Mouse (Mus musculus): Measurements from ENCODE around the gene Olfr49.

The Olfr49 gene

GRCm38 (mm10) chr14:54284839-54285238 is at the start of gene Olfr49:
Gene Olfr49 (minus strand): TSS chr14:54284939.
- DNase-seq = no peak

GRCm38 (mm10) chr14:54333452-54334189 is 48.9 kb upstream of the Olfr49 start:
- DNase-seq = no peak

- DNase-seq = no peak
These were observed 47.7 kb upstream of the Olfr49 start for GRCm38 (mm10) chr14:54332176-54333074.

- DNase-seq = no peak
These were observed 46.4 kb upstream of the Olfr49 start for GRCm38 (mm10) chr14:54331178-54331577.

- no peak for DNase-seq
These were observed 44.5 kb upstream of the Olfr49 start for GRCm38 (mm10) chr14:54329201-54329600.

GRCm38 (mm10) chr14:54328548-54328947 is 43.8 kb upstream of the Olfr49 start:
- DNase-seq = no peak

- no peak for DNase-seq
These were observed 39.7 kb upstream of the Olfr49 start for GRCm38 (mm10) chr14:54324486-54324885.

GRCm38 (mm10) chr14:54321556-54322376 is 37.0 kb upstream of the Olfr49 start:
- DNase-seq = no peak

GRCm38 (mm10) chr14:54311763-54312162 is 27.0 kb upstream of the Olfr49 start:
- no peak for DNase-seq

- DNase-seq = no peak
These were observed 15.9 kb upstream of the Olfr49 start for GRCm38 (mm10) chr14:54300676-54301075.

GRCm38 (mm10) chr14:54300136-54300535 is 15.4 kb upstream of the Olfr49 start:
- DNase-seq = no peak

- DNase-seq = no peak
These were observed 8.3 kb downstream of the Olfr49 start for GRCm38 (mm10) chr14:54276446-54276845.

- no peak for DNase-seq
These were observed 12.0 kb downstream of the Olfr49 start for GRCm38 (mm10) chr14:54272696-54273095.

- no peak for DNase-seq
These were observed 12.6 kb downstream of the Olfr49 start for GRCm38 (mm10) chr14:54271976-54272606.

GRCm38 (mm10) chr14:54270413-54270812 is 14.3 kb downstream of the Olfr49 start:
- no peak for DNase-seq

GRCm38 (mm10) chr14:54269566-54269965 is 15.2 kb downstream of the Olfr49 start:
- no peak for DNase-seq

GRCm38 (mm10) chr14:54267966-54268365 is 16.8 kb downstream of the Olfr49 start:
- DNase-seq = no peak

- DNase-seq = no peak
These were observed 18.8 kb downstream of the Olfr49 start for GRCm38 (mm10) chr14:54265951-54266350.

- no peak for DNase-seq
These were observed 19.6 kb downstream of the Olfr49 start for GRCm38 (mm10) chr14:54265093-54265492.

- no peak for DNase-seq
These were observed 20.5 kb downstream of the Olfr49 start for GRCm38 (mm10) chr14:54264231-54264630.

GRCm38 (mm10) chr14:54263099-54263498 is 21.6 kb downstream of the Olfr49 start:
- DNase-seq = no peak

- no peak for DNase-seq
These were observed 22.1 kb downstream of the Olfr49 start for GRCm38 (mm10) chr14:54262622-54263021.
